Mouse (Mus musculus): ENCODE measurements around the gene Dnajc11.

The Dnajc11 gene

GRCm38 (mm10) chr4:152009076-152010051 is 75.9 kb downstream of the Dnajc11 start:
- under 1% methylated on average over 115 of the region's 115 CpGs for WGBS

GRCm38 (mm10) chr4:152010091-152010706 is 76.7 kb downstream of the Dnajc11 start:
- WGBS = 4% methylated on average over 10 of the region's 10 CpGs

- 15% methylated on average over 13 of the region's 13 CpGs for WGBS
Measured at GRCm38 (mm10) chr4:152010707-152011134, 77.2 kb downstream of the Dnajc11 start.

GRCm38 (mm10) chr4:152011171-152011760 is 77.8 kb downstream of the Dnajc11 start:
- WGBS = 70% methylated on average over 8 of the region's 8 CpGs

- WGBS = 69% methylated on average over 16 of the region's 16 CpGs
Measured at GRCm38 (mm10) chr4:152012109-152012508, 78.6 kb downstream of the Dnajc11 start.

- WGBS = 76% methylated on average over 12 of the region's 12 CpGs
Measured at GRCm38 (mm10) chr4:152013036-152013813, 79.7 kb downstream of the Dnajc11 start.

GRCm38 (mm10) chr4:152019073-152019472 is 85.6 kb downstream of the Dnajc11 start:
- 82% methylated on average over 6 of the region's 6 CpGs for WGBS

GRCm38 (mm10) chr4:152020024-152020423 is 86.5 kb downstream of the Dnajc11 start:
- WGBS = 95% methylated on average over 21 of the region's 21 CpGs

- WGBS = 76% methylated on average over 12 of the region's 12 CpGs
Measured at GRCm38 (mm10) chr4:152021568-152022097, 88.1 kb downstream of the Dnajc11 start.

GRCm38 (mm10) chr4:152022506-152022905 is 89.0 kb downstream of the Dnajc11 start:
- WGBS = 40% methylated on average over 8 of the region's 8 CpGs

- 93% methylated on average over 11 of the region's 11 CpGs for WGBS
Measured at GRCm38 (mm10) chr4:152024525-152024924, 91.0 kb downstream of the Dnajc11 start.

- 1% methylated on average over 41 of the region's 41 CpGs for WGBS
Measured at GRCm38 (mm10) chr4:152026751-152027508, 93.4 kb downstream of the Dnajc11 start.

GRCm38 (mm10) chr4:152027524-152027923 is 94.0 kb downstream of the Dnajc11 start, which contains the start of gene Zbtb48:
TSS of gene Zbtb48 (minus strand) at chr4:152027671.
- WGBS = 0% methylated on average over 35 of the region's 35 CpGs

- WGBS = 50% methylated on average over 15 of the region's 15 CpGs
Measured at GRCm38 (mm10) chr4:152028456-152028855, 95.0 kb downstream of the Dnajc11 start.

GRCm38 (mm10) chr4:152029087-152029486 is 95.6 kb downstream of the Dnajc11 start:
- WGBS = 41% methylated on average over 5 of the region's 5 CpGs

- 46% methylated on average over 4 of the region's 4 CpGs for WGBS
Measured at GRCm38 (mm10) chr4:152029997-152030396, 96.5 kb downstream of the Dnajc11 start.
